Mouse (Mus musculus): ENCODE measurements around the gene Chaf1b. TPM values are rescaled to one million over a fixed set of nuclear protein-coding genes. Genes with fewer than 3 reads are reported as not detected.

Gene Chaf1b
- total and polyA plus RNA-seq, 2 experiments from 2014 or later, result 7.6 to 11.6 TPM

DNA sequence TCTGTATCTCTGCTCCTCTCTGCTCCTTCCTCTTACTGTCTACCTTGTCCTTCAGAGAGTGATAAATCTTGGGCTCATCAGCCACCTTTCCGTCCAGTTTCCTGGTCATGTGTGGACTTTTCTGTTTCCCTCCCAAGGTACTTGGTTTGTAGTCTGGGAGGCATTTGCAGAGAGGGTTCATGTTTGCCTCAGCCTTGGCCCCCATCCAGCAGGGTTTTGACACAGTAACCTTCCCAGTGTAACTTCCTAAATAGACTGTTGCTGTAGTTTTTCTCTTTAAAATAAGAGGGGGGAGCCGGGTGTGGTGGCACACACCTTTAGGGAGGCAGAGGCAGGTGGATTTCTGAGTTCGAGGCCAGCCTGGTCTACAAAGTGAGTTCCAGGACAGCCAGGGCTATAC, 26.2 kb downstream of the Chaf1b start:
- Histone ChIP-seq H3K4me3 (ENCODE audit: low read depth, low read length) (no peak overlapping the region), H3K4me1 (ENCODE audit: insufficient read depth, low read length) (no peaks in the 10 kb centered on the region), H3K36me3 (ENCODE audit: insufficient read depth, low read length) (no peaks in the 10 kb centered on the region), H3K27ac (ENCODE audit: low read depth, low read length) (no peak overlapping the region), H3K9ac (replicated peaks; ENCODE audit: low read length, poor library complexity, severe bottlenecking) (no peak overlapping the region), H3K4me2 (ENCODE audit: low read depth, low read length, poor library complexity, severe bottlenecking) (no peak overlapping the region), H3K27me3 (ENCODE audit: insufficient read depth, low read length) (no peaks in the 10 kb centered on the region), H3K9me3 (ENCODE audit: low read length) (no peaks in the 10 kb centered on the region)
- DNase-seq (ENCODE audit: low spot score), result no peak
- WGBS, result 90% methylated on average over 3 of the region's 3 CpGs
- no peak for TF ChIP-seq CTCF (IDR thresholded peaks at IDR 0.05)
- no peak for ATAC-seq (ENCODE audit: low FRiP score)

DNA sequence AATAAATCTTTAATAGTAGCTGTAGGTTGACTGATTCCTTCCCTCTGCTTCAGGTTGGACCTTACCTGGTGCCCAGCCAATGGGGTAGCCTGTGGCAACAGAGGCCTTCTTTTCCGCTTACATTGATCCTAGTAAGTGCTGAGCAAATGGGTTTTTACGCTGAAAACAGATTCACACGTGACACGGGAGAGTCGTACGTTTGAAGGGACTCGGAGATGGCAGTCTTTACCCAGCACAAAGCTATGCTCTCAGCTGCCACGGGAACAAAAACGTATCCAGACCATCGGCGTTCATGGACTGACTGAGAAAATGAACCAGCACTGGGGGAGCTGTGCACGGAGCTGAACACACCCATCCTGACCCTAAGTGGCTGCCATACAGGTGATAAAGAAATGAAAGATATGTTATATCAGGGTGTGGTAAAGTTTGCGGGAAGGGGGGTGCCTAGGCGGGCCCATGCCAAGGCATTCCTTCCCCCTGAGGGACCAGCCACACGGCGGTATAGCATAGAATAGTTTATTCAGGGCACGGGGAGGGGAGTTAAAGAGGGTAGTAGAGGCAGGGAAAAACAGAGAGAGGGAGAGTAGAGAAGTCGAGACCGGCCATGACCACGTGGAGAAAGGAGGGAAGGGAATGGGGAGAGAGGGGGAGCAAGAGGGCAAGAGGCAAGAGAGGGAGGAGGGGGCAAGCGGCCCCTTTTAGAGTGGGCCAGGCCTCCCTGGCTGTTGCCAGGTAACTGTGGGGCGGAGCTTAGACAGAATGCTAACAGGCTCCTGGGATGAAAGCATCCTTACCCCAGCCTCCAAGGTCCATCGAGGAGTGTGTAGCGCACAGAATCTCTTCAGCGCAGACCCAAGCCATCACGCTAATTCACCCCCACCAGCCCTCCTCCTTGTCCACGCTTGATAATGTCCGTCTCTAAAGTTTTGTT, 27.3 kb downstream of the Chaf1b start:
- no peaks in the 10 kb centered on the region for H3K4me1 ChIP-seq (ENCODE audit: insufficient read depth, low read length)
- no peaks in the 10 kb centered on the region for H3K36me3 ChIP-seq (ENCODE audit: insufficient read depth, low read length)
- H3K4me2 ChIP-seq (ENCODE audit: low read depth, low read length, poor library complexity, severe bottlenecking), result no peak overlapping the region

DNA sequence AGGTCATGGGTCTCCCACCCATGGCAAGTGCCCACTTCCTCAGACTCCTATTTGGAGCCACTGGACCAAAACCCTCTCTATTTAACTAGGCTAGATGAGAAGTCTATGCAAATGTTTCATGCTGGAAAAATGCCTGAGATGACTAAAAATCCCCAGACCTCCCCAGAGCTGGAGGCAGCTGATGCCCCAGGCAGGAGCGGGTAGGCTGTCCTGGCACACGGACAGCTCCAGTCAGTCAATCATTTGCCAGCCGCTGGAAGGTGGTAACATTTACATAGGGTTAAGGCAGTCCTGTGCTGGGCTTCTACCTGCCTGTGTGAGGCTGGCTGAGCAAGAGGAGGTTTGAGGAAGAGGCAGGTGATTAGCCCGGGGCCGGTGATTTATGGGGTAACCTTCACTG, 28.5 kb downstream of the Chaf1b start:
- TF ChIP-seq CTCF (IDR thresholded peaks at IDR 0.05), result no peak
- no peak for DNase-seq (ENCODE audit: low spot score)
- WGBS, result 69% methylated on average over 5 of the region's 5 CpGs

More for the DNA sequence above, 27.3 kb downstream of the Chaf1b start:
- H3K9me3 ChIP-seq (ENCODE audit: low read length), result no peaks in the 10 kb centered on the region
- H3K27ac ChIP-seq (ENCODE audit: low read depth, low read length), result no peak overlapping the region
- DNase-seq (ENCODE audit: low spot score) (no peak), ATAC-seq (ENCODE audit: low FRiP score) (no peak)
- no peak overlapping the region for H3K9ac ChIP-seq (replicated peaks; ENCODE audit: low read length, poor library complexity, severe bottlenecking)
- H3K4me3 ChIP-seq (ENCODE audit: low read depth, low read length), result no peak overlapping the region
- TF ChIP-seq CTCF (IDR thresholded peaks at IDR 0.05), result no peak
- H3K27me3 ChIP-seq (ENCODE audit: insufficient read depth, low read length), result no peaks in the 10 kb centered on the region
- 66% methylated on average over 28 of the region's 28 CpGs for WGBS

DNA sequence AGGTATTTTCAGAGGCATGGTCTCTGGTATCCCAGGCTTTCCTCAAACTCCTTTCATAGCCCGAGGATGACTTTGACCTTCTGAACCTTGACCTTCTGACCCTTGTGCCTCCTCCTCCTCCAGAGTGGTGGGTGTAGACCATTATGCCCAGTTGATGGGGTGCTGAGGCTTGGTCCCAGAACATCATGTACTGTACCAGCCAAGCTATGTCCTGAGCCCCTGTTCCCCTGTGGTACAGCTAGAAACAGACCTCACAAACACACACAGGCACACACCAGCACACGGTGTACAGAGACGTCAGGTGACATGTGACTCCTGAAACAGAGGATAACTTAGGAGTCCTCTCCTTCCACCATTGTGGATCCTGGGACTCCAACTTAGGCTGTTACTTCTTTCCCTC, 29.1 kb downstream of the Chaf1b start:
- Histone ChIP-seq H3K9ac (replicated peaks; ENCODE audit: low read length, poor library complexity, severe bottlenecking) (no peak overlapping the region), H3K27me3 (ENCODE audit: insufficient read depth, low read length) (no peaks in the 10 kb centered on the region), H3K27ac (ENCODE audit: low read depth, low read length) (no peak overlapping the region), H3K36me3 (ENCODE audit: insufficient read depth, low read length) (no peaks in the 10 kb centered on the region), H3K4me1 (ENCODE audit: insufficient read depth, low read length) (no peaks in the 10 kb centered on the region), H3K9me3 (ENCODE audit: low read length) (no peaks in the 10 kb centered on the region), H3K4me2 (ENCODE audit: low read depth, low read length, poor library complexity, severe bottlenecking) (no peak overlapping the region), H3K4me3 (ENCODE audit: low read depth, low read length) (no peak overlapping the region)
- ATAC-seq (ENCODE audit: low FRiP score), result no peak
- no peak for TF ChIP-seq CTCF (IDR thresholded peaks at IDR 0.05)
- DNase-seq (ENCODE audit: low spot score), result no peak
- 66% methylated on average over 3 of the region's 3 CpGs for WGBS

More for the DNA sequence above, 28.5 kb downstream of the Chaf1b start:
- no peaks in the 10 kb centered on the region for H3K27me3 ChIP-seq (ENCODE audit: insufficient read depth, low read length)
- no peak overlapping the region for H3K4me3 ChIP-seq (ENCODE audit: low read depth, low read length)
- ATAC-seq (ENCODE audit: low FRiP score), result no peak
- no peaks in the 10 kb centered on the region for H3K4me1 ChIP-seq (ENCODE audit: insufficient read depth, low read length)
- no peaks in the 10 kb centered on the region for H3K9me3 ChIP-seq (ENCODE audit: low read length)
- no peak overlapping the region for H3K9ac ChIP-seq (replicated peaks; ENCODE audit: low read length, poor library complexity, severe bottlenecking)
- H3K27ac ChIP-seq (ENCODE audit: low read depth, low read length), result no peak overlapping the region
- no peaks in the 10 kb centered on the region for H3K36me3 ChIP-seq (ENCODE audit: insufficient read depth, low read length)
- H3K4me2 ChIP-seq (ENCODE audit: low read depth, low read length, poor library complexity, severe bottlenecking), result no peak overlapping the region

DNA sequence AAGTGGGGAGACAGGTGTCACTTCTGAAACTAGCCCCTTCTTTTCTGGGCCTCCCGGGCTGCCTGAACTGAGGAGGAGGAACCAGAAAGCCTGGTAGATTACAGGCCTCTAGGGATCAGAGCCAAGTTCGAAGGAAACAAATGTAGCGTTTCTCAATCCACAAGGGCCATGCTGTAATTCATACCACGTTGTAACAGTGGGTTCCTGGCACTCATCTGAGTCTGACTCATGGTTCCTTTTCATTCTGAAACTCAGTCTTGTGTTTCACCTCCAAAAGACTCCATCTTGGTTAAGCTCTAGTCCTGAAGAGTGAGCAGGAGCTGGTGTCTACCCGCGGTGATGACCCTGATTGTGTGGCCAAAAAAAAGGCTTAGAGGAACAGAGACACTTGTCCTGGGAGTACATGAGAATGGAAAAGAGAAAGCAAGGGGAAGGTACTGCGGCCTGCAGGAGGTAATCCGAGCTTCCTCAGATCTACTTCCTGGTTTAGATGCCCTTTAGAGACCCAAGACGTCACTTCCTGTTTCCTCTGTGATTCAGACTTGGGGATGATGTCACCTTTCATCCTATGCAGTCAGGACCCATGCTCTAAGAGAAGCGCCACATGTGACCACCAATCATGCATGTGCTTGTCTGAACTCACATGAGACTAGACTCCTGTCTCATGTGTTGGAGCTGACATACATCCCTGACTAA, 30.3 kb downstream of the Chaf1b start:
- no peak for DNase-seq (ENCODE audit: low spot score)
- 81% methylated on average over 10 of the region's 10 CpGs for WGBS
- no peaks in the 10 kb centered on the region for H3K36me3 ChIP-seq (ENCODE audit: insufficient read depth, low read length)
- no peaks in the 10 kb centered on the region for H3K9me3 ChIP-seq (ENCODE audit: low read length)
- no peak overlapping the region for H3K4me3 ChIP-seq (ENCODE audit: low read depth, low read length)
- no peak overlapping the region for H3K4me2 ChIP-seq (ENCODE audit: low read depth, low read length, poor library complexity, severe bottlenecking)
- H3K27ac ChIP-seq (ENCODE audit: low read depth, low read length), result no peak overlapping the region
- H3K27me3 ChIP-seq (ENCODE audit: insufficient read depth, low read length), result no peaks in the 10 kb centered on the region
- H3K9ac ChIP-seq (replicated peaks; ENCODE audit: low read length, poor library complexity, severe bottlenecking), result no peak overlapping the region
- TF ChIP-seq CTCF (IDR thresholded peaks at IDR 0.05), result no peak
- H3K4me1 ChIP-seq (ENCODE audit: insufficient read depth, low read length), result no peaks in the 10 kb centered on the region
- ATAC-seq (ENCODE audit: low FRiP score), result no peak

DNA sequence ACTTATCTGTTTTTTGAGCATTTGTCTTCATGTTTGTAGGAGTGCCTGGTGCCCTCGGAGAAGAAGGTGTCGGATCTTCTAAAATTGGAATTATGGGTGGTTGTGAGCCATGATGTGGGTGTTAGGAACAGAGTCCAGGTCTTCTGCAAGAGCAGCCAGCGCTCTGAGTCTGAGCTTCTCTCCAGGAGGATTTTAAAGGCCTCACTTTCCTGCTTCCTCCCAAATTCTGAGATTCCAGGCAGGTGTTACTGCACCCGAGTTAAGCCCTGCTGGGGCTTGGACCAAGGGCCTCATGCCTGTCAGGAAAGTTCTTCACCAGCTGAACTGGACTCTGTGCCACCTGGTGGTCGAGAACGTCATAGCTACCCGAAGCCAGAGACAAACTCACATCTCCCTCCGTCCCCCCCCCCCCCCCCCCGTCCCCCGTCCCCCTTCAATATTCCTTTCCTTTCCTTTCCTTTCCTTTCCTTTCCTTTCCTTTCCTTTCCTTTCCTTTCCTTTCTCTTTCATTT, 31.7 kb downstream of the Chaf1b start:
- peak; percentile 34; the same call in 1 of the 2 replicates for TF ChIP-seq CTCF (IDR thresholded peaks at IDR 0.05)
- ATAC-seq (ENCODE audit: low FRiP score) (no peak), DNase-seq (ENCODE audit: low spot score) (no peak)
- H3K4me1 ChIP-seq (ENCODE audit: insufficient read depth, low read length), result no peaks in the 10 kb centered on the region
- H3K27me3 ChIP-seq (ENCODE audit: insufficient read depth, low read length), result no peaks in the 10 kb centered on the region
- no peaks in the 10 kb centered on the region for H3K36me3 ChIP-seq (ENCODE audit: insufficient read depth, low read length)
- H3K9me3 ChIP-seq (ENCODE audit: low read length), result no peaks in the 10 kb centered on the region
- H3K27ac ChIP-seq (ENCODE audit: low read depth, low read length), result no peak overlapping the region
- WGBS, result 38% methylated on average over 8 of the region's 10 CpGs
- H3K4me2 ChIP-seq (ENCODE audit: low read depth, low read length, poor library complexity, severe bottlenecking), result no peak overlapping the region
- no peak overlapping the region for H3K4me3 ChIP-seq (ENCODE audit: low read depth, low read length)
- no peak overlapping the region for H3K9ac ChIP-seq (replicated peaks; ENCODE audit: low read length, poor library complexity, severe bottlenecking)

Data from midbrain, postnatal 0 days (tissue).